Mouse (Mus musculus) left cerebral cortex, postnatal 25 days (tissue): Measurements from ENCODE around the gene Vmn1r23. TPM values are rescaled to one million over a fixed set of nuclear protein-coding genes. Genes with fewer than 3 reads are reported as not detected.
"Not testable (repeated sequence)": the region's sequence is repeated elsewhere in the genome, so short reads cannot be mapped to it uniquely, and the experiment has no call there.

Source experiments
- DNase-seq, 2 experiments: peaks; one replicate each; pipeline ENCODE4 v3.0.0; 2022; ENCODE audit warnings: low spot score in 2 of 2, mixed read lengths in 1 of 2
- intact Hi-C: fragments of 180-260 bp; cut with DNase I; formaldehyde crosslinking; loops from one replicate; pipeline ENCODE4 v1.15.1; 2025
- total RNA-seq, 2 experiments: library from RNA; stranded (reverse); gene quantifications; 2 replicates each; pipeline ENCODE4 v1.2.3; 2021

Gene Vmn1r23
- total RNA-seq: not detected

- DNase-seq: no peak
- intact Hi-C loops: no loop called here
Measured at GRCm38 (mm10) chr6:57926738-57927137, at the start of gene Vmn1r23. TSS of gene Vmn1r23 (minus strand) at chr6:57926838.

DNA sequence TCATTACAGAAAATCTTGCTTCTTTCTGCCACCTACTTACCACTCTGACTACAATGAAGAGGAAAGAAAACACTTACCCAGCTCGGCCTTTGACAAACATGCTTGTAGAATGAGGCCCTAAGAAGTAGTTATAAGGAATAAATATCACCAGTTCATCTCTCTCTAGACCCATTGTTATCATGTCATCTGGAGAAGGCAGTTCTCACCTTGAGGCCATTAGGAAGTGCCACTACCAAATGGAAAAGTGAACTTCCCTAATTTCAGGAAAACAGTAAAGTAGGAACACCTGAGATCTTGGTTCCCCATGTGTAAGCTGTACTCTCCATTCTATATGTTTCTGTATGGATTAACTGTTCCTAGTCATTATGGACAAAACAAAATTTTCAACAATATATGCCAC is 34.8 kb upstream of the Vmn1r23 start, which contains the start of gene Vmn1r24:
TSS of gene Vmn1r24 (minus strand) at position 101 of the 400 bp plus-strand sequence.
- DNase-seq, intact Hi-C loops: not testable (repeated sequence)

DNA sequence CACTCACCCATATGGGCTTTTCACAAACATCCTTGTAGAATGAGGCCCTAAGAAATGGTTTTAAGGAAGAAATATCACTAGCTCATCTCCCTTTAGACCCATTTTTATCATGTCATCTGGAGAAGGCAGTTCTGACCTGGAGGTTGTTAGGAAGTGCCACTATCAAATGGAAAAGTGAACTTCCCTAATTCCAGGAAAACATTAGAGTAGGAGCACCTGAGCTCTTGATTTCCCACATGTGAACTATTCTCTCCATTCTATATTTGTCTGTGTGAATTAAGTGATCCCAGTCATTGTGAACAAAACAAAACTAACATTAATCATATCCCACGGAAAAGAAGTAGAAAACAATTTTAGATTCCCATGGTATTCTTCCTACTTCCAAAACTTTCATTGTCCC is 18.7 kb downstream of the Vmn1r23 start, which contains the start of gene Vmn1r22:
TSS of gene Vmn1r22 (minus strand) at position 101 of the 400 bp plus-strand sequence.
- DNase-seq: no peak
- intact Hi-C loops: no loop called here

Other genes with a start within 250 kb of the Vmn1r23 start
- gene Pyurf, start 234.8 kb downstream of the Vmn1r23 start, total RNA-seq: 1 to 10 TPM; 8.4 to 9.4 TPM
- 100 to 1,000 TPM; 120 to 128 TPM for gene Lancl2, start 224.3 kb downstream of the Vmn1r23 start, total RNA-seq
- 100 to 1,000 TPM; 150 to 151 TPM for gene Vopp1, start 101.7 kb downstream of the Vmn1r23 start, total RNA-seq
- gene Vmn1r21, start 76.5 kb downstream of the Vmn1r23 start, total RNA-seq: not detected
- not detected for gene Vmn1r22, start 18.8 kb downstream of the Vmn1r23 start, total RNA-seq
- not detected for gene Vmn1r24, start 34.7 kb upstream of the Vmn1r23 start, total RNA-seq
- not detected for gene Vmn1r25, start 54.0 kb upstream of the Vmn1r23 start, total RNA-seq
- gene Vmn1r26, start 88.3 kb upstream of the Vmn1r23 start, total RNA-seq: not detected